Mouse (Mus musculus): ENCODE data around the gene Tet2. TPM values are rescaled to one million over a fixed set of nuclear protein-coding genes. Genes with fewer than 3 reads are reported as not detected.

Tet2 gene
- polyA plus RNA-seq, 1 experiment from 2014 or later: 15.3 TPM

DNA sequence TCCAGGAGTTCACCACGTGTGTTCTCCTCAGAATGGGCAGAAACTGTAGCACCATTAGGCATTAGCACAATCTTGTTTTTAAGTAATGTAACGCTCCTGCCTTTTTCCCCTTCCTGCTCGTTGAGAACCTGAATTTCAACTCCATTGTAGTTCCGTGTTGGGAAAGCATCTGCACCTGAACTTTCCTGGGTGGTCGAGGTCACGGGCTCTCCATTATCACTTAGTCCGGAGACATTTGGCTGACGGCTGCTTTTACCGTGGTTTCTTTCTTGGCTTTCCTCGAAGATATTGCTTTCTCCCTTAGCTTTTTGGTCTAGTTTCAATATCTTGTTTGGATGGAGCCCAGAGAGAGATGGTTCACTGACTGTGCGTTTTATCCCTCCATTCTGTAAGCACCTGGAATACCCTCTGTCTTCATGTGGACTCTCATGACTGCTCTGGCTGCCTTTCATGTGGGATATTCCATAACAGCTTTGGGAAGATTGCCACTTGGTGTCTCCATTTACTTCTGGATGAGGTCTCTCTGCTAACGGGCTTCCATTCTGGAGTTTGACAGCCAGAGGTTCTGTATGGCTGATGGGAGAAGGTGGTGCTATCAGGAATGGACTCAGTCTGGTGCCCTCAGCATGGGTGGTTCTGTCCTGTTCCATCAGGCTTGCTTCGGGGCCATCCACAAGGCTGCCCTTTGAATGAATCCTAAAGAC, 56.8 kb downstream of the Tet2 start:
- H3K9ac ChIP-seq: no peak overlapping the region
- H3K4me1 ChIP-seq (replicated peaks): no peaks in the 10 kb centered on the region
- H3K27ac ChIP-seq (ENCODE audit: poor library complexity, severe bottlenecking): no peak overlapping the region
- H3K9me3 ChIP-seq (replicated peaks): no peaks in the 10 kb centered on the region
- peaks cover 46% of the 10 kb centered on the region for H3K36me3 ChIP-seq
- WGBS: 85% methylated on average over 13 of the region's 13 CpGs
- no peaks in the 10 kb centered on the region for H3K27me3 ChIP-seq (replicated peaks)
- H3K4me2 ChIP-seq: no peak overlapping the region
- no peak overlapping the region for H3K4me3 ChIP-seq
- no peak for ATAC-seq (ENCODE audit: insufficient number of reproducible peaks, low FRiP score)

DNA sequence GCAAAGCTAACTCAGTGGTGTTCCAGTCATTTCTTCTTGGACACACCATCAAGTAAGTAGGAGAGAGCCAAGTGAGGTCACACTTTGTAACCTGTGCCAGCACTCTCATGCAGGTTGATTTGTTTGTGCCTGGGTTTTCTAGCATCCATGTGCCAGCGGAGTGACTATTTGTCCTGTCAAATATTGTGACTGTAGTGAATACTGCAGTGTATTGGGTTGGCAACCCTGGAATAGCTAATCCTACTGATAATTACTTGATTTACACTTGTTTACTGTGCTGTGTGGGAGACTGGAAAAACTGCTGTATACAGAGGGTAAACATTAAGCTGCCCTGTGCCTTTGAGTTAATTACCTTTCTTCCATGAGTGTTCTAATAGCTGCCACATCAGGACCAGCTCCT, 62.1 kb downstream of the Tet2 start:
- no peak overlapping the region for H3K4me3 ChIP-seq
- H3K27me3 ChIP-seq (replicated peaks): no peaks in the 10 kb centered on the region
- 97% methylated on average over 1 of the region's 1 CpGs for WGBS
- H3K36me3 ChIP-seq: peaks cover 64% of the 10 kb centered on the region
- H3K9me3 ChIP-seq (replicated peaks): no peaks in the 10 kb centered on the region
- H3K27ac ChIP-seq (ENCODE audit: poor library complexity, severe bottlenecking): no peak overlapping the region
- H3K4me2 ChIP-seq: no peak overlapping the region
- no peak overlapping the region for H3K9ac ChIP-seq
- ATAC-seq (ENCODE audit: insufficient number of reproducible peaks, low FRiP score): no peak
- no peaks in the 10 kb centered on the region for H3K4me1 ChIP-seq (replicated peaks)

DNA sequence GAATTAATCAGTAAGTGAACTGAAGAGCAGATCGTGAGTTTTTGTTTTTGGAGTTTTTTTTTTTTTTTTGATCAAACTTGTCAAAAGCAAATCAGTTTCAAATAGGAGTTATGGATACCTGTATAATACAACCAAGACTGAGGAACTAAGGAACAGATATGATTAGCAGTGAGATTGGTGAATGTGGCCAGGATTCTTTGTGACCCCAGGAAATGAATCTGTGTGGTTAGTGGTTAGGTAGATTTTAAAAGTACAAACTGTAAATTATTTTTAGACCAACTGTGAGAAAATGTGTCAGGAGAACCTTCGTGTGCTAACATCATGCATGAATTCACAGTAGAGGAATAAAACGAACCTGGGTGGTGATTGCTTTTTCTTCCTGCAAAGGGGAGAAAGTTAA, 66.0 kb downstream of the Tet2 start:
- Histone ChIP-seq H3K4me1 (replicated peaks) (no peaks in the 10 kb centered on the region), H3K9me3 (replicated peaks) (no peaks in the 10 kb centered on the region), H3K9ac (no peak overlapping the region), H3K27me3 (replicated peaks) (no peaks in the 10 kb centered on the region), H3K36me3 (peaks cover 45% of the 10 kb centered on the region), H3K4me3 (no peak overlapping the region), H3K27ac (ENCODE audit: poor library complexity, severe bottlenecking) (no peak overlapping the region), H3K4me2 (no peak overlapping the region)
- ATAC-seq (ENCODE audit: insufficient number of reproducible peaks, low FRiP score): no peak
- 89% methylated on average over 3 of the region's 3 CpGs for WGBS

DNA sequence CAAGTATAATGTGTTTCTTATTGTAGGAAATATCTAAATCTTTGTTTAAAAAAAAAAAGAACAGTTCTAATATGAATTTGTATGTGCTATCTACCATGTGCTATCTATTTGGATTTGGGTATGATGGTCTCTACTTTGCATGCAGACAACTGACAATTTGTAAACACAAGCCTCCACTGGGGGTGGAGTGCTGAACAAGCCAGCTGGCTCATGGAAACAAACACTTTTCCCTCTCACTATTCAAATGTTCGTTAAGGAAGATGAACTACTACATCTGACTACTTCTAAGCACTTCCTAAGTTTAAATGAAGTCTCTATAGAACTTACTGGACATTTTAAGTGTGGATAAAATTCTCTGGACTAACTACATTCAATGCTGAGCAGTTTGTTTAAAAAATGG, 71.2 kb downstream of the Tet2 start:
- H3K27ac ChIP-seq (ENCODE audit: poor library complexity, severe bottlenecking): no peak overlapping the region
- H3K4me2 ChIP-seq: no peak overlapping the region
- H3K4me1 ChIP-seq (replicated peaks): no peaks in the 10 kb centered on the region
- H3K27me3 ChIP-seq (replicated peaks): no peaks in the 10 kb centered on the region
- H3K9ac ChIP-seq: no peak overlapping the region
- H3K36me3 ChIP-seq: peaks cover 47% of the 10 kb centered on the region
- no peak for ATAC-seq (ENCODE audit: insufficient number of reproducible peaks, low FRiP score)
- no peaks in the 10 kb centered on the region for H3K9me3 ChIP-seq (replicated peaks)
- no peak overlapping the region for H3K4me3 ChIP-seq
- WGBS: 70% methylated on average over 1 of the region's 1 CpGs

DNA sequence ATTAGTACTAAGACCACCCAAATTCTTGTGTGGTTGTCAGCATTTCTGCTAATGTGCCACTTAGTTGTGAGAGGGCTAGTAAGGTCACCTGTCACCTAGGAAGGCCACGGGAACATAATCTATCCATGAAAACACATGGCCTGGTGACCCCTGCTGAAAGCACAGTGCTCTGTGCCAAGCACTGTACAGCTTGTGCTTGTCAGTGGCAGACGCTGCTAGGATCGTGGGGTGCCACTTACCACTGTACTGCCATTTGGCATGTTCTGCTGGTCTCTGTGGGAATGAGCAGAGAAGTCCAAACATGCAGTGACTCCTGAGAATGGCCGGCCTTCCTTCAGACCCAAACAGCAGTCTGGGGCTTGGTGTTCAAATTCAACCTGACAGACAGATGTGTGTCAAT, 73.8 kb downstream of the Tet2 start:
- H3K27me3 ChIP-seq (replicated peaks): no peaks in the 10 kb centered on the region
- H3K4me1 ChIP-seq (replicated peaks): no peaks in the 10 kb centered on the region
- H3K4me2 ChIP-seq: no peak overlapping the region
- WGBS: 93% methylated on average over 4 of the region's 4 CpGs
- no peak overlapping the region for H3K9ac ChIP-seq
- no peak overlapping the region for H3K4me3 ChIP-seq
- H3K36me3 ChIP-seq: peaks cover 70% of the 10 kb centered on the region
- H3K27ac ChIP-seq (ENCODE audit: poor library complexity, severe bottlenecking): no peak overlapping the region
- no peak for ATAC-seq (ENCODE audit: insufficient number of reproducible peaks, low FRiP score)
- no peaks in the 10 kb centered on the region for H3K9me3 ChIP-seq (replicated peaks)

DNA sequence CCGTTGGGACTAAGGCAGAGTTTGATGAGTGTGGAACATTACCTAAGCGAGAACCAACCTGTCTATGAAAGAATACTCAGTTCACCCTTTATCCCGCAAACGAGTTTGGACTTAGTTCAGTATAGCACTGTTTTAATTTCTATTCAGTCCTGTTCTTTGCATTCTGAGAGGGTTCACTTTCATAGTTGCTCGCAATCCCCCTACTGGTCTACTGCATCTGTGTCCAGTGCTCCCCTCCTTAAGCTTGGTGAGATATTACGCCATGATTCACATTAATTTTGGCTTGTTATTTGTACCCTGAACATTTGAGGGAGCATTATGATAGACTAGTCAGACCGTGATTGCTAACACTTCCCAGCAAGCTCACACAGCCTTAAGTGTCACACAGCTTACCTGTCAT, 76.1 kb downstream of the Tet2 start:
- no peak overlapping the region for H3K27ac ChIP-seq (ENCODE audit: poor library complexity, severe bottlenecking)
- peaks cover 61% of the 10 kb centered on the region for H3K36me3 ChIP-seq
- H3K4me1 ChIP-seq (replicated peaks): no peaks in the 10 kb centered on the region
- no peak overlapping the region for H3K9ac ChIP-seq
- no peak overlapping the region for H3K4me2 ChIP-seq
- H3K4me3 ChIP-seq: no peak overlapping the region
- 91% methylated on average over 7 of the region's 7 CpGs for WGBS
- H3K27me3 ChIP-seq (replicated peaks): no peaks in the 10 kb centered on the region
- no peak for ATAC-seq (ENCODE audit: insufficient number of reproducible peaks, low FRiP score)
- H3K9me3 ChIP-seq (replicated peaks): no peaks in the 10 kb centered on the region

DNA sequence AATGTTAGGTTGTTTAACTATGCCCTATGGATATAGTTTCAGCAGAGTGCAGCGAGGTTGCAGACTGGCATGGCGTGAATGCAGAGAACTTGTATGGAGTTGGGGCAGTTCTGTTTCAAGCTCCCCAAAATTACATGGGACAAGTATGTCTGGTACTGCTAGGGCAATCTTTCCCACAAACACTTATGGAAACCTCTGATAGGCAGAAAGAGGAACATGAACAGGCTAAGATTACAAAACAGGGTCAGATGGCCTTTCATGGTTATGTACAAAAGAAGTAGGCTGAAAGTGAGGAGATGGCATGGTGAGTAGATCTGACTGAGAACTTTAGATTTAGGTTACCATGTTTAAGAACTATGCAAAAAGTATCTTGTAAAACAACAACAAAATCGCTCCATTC, 81.7 kb downstream of the Tet2 start:
- peaks cover 48% of the 10 kb centered on the region for H3K36me3 ChIP-seq
- WGBS: 92% methylated on average over 3 of the region's 3 CpGs
- H3K9ac ChIP-seq: no peak overlapping the region
- H3K4me2 ChIP-seq: no peak overlapping the region
- no peaks in the 10 kb centered on the region for H3K27me3 ChIP-seq (replicated peaks)
- no peak overlapping the region for H3K27ac ChIP-seq (ENCODE audit: poor library complexity, severe bottlenecking)
- no peak overlapping the region for H3K4me3 ChIP-seq
- no peaks in the 10 kb centered on the region for H3K4me1 ChIP-seq (replicated peaks)
- no peaks in the 10 kb centered on the region for H3K9me3 ChIP-seq (replicated peaks)
- ATAC-seq (ENCODE audit: insufficient number of reproducible peaks, low FRiP score): no peak

DNA sequence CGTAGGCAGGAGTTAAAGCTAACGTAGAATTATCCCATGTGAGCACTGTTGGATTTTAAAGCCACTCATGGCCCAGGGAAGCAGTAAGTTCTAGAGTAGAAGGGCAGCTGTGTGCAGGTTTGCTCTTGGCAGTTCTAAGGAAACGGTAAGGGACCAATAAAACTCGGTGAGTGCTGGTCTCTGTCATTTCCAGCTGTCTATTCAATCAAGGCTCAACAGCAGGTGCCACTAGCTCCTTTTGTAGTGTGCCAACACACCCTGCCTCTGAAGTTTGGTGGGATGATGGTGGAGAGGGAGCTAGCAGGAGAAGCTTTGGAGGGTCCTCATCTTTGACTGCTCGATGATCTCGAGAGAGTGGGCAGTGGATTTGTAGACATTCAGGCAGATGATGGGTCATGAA, 82.5 kb downstream of the Tet2 start:
- no peaks in the 10 kb centered on the region for H3K9me3 ChIP-seq (replicated peaks)
- WGBS: 88% methylated on average over 6 of the region's 6 CpGs
- no peak overlapping the region for H3K27ac ChIP-seq (ENCODE audit: poor library complexity, severe bottlenecking)
- no peak for ATAC-seq (ENCODE audit: insufficient number of reproducible peaks, low FRiP score)
- no peaks in the 10 kb centered on the region for H3K4me1 ChIP-seq (replicated peaks)
- no peak overlapping the region for H3K4me2 ChIP-seq
- H3K4me3 ChIP-seq: no peak overlapping the region
- H3K36me3 ChIP-seq: peaks cover 40% of the 10 kb centered on the region
- H3K27me3 ChIP-seq (replicated peaks): no peaks in the 10 kb centered on the region
- no peak overlapping the region for H3K9ac ChIP-seq

DNA sequence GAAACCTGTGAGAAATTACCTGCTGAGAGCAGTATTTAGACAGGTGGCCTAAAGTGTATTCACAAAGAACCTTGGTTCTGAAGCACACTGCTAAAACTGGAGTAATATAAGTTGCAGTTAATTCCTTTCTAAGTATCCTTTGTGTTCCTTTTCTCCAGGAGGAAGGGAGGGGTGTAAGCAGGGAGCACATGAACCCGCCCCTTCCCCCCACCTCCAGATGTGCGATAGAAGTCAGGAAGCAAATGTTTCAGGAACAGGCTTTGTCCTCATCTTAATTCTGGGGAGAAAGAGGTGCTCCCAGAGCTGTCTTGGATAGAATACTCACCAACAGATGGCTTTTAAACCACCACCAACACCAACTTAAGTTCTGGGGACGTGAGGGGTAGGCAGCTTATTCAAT, 82.9 kb downstream of the Tet2 start:
- peaks cover 36% of the 10 kb centered on the region for H3K36me3 ChIP-seq
- H3K4me1 ChIP-seq (replicated peaks): no peaks in the 10 kb centered on the region
- H3K4me2 ChIP-seq: no peak overlapping the region
- no peak overlapping the region for H3K27ac ChIP-seq (ENCODE audit: poor library complexity, severe bottlenecking)
- no peak overlapping the region for H3K4me3 ChIP-seq
- no peaks in the 10 kb centered on the region for H3K9me3 ChIP-seq (replicated peaks)
- ATAC-seq (ENCODE audit: insufficient number of reproducible peaks, low FRiP score): no peak
- H3K27me3 ChIP-seq (replicated peaks): no peaks in the 10 kb centered on the region
- no peak overlapping the region for H3K9ac ChIP-seq
- WGBS: 73% methylated on average over 3 of the region's 3 CpGs

DNA sequence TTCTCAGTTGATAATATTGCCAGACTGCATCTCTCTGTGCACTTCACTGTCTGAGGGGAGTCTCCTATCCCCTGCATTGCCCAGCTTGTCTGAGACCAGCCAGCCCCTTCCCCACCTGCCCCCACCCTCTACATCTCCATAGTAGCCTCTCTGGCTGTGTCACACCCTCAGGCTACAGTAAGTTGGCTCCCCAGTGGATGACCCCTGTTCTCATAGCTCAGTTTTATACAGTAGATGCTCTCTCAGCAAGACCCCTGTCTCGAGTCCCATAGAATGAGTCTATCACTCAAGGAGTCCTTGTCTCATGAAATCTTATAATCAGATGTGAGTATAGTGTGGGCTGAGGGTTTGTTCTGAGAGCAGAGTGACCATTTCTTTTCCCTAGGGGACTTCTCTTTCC, 85.8 kb downstream of the Tet2 start:
- Histone ChIP-seq H3K27me3 (replicated peaks) (no peaks in the 10 kb centered on the region), H3K4me1 (replicated peaks) (no peaks in the 10 kb centered on the region), H3K9ac (no peak overlapping the region), H3K27ac (ENCODE audit: poor library complexity, severe bottlenecking) (no peak overlapping the region), H3K4me2 (no peak overlapping the region), H3K4me3 (no peak overlapping the region), H3K36me3 (peaks cover 22% of the 10 kb centered on the region), H3K9me3 (replicated peaks) (no peaks in the 10 kb centered on the region)
- no peak for ATAC-seq (ENCODE audit: insufficient number of reproducible peaks, low FRiP score)
- 76% methylated on average over 1 of the region's 1 CpGs for WGBS

DNA sequence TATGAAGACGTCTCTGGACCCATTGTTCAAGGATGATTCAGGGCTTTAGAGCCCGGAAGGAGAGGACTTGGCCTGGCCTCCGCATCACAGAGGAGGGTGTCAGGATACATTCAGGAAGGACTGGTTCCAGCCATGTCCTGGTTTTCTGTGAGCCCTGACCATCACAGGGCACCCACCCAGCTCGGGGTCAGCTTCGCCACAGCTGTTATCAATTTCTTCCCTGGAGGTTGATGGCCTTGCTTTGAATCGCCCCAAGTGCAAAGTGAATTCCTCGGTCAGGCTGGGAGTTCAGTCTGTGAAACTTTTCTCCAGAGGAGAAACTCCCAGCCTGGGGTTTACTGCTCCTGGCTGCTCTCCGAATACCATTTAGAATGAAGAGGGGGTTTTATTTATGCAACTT, 91.0 kb downstream of the Tet2 start:
- H3K27me3 ChIP-seq (replicated peaks): no peaks in the 10 kb centered on the region
- 68% methylated on average over 8 of the region's 8 CpGs for WGBS
- no peak overlapping the region for H3K9ac ChIP-seq
- H3K36me3 ChIP-seq: no peaks in the 10 kb centered on the region
- no peak for ATAC-seq (ENCODE audit: insufficient number of reproducible peaks, low FRiP score)
- no peak overlapping the region for H3K4me3 ChIP-seq
- H3K27ac ChIP-seq (ENCODE audit: poor library complexity, severe bottlenecking): no peak overlapping the region
- no peak overlapping the region for H3K4me2 ChIP-seq
- H3K4me1 ChIP-seq (replicated peaks): no peaks in the 10 kb centered on the region
- no peaks in the 10 kb centered on the region for H3K9me3 ChIP-seq (replicated peaks)

DNA sequence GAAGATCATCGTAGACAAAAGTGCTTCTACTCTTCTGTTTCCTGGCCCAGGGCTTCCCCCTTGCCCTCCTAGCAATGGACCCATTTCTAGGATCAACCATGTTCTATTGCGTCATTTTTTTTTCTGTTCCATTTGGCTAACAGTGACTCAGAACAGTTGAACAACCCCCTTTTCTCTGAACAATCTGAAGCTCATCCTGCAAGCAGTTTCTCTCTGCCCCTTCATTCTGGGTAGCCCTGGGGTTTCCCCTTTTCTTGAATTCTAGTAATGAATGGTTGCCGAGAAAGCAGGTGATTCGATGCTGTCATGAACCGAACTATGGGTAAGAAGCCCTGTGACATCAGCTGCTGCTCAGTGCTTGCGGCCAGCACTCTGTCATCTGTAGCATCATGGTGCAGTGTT, 108.0 kb downstream of the Tet2 start:
- Histone ChIP-seq H3K9me3 (replicated peaks) (no peaks in the 10 kb centered on the region), H3K27me3 (replicated peaks) (no peaks in the 10 kb centered on the region), H3K36me3 (no peaks in the 10 kb centered on the region), H3K4me2 (no peak overlapping the region), H3K4me1 (replicated peaks) (no peaks in the 10 kb centered on the region), H3K9ac (no peak overlapping the region), H3K4me3 (no peak overlapping the region), H3K27ac (ENCODE audit: poor library complexity, severe bottlenecking) (no peak overlapping the region)
- ATAC-seq (ENCODE audit: insufficient number of reproducible peaks, low FRiP score): no peak
- WGBS: 90% methylated on average over 6 of the region's 6 CpGs
